Mouse (Mus musculus): ENCODE results near the gene Pstpip1.

Gene Pstpip1

DNA sequence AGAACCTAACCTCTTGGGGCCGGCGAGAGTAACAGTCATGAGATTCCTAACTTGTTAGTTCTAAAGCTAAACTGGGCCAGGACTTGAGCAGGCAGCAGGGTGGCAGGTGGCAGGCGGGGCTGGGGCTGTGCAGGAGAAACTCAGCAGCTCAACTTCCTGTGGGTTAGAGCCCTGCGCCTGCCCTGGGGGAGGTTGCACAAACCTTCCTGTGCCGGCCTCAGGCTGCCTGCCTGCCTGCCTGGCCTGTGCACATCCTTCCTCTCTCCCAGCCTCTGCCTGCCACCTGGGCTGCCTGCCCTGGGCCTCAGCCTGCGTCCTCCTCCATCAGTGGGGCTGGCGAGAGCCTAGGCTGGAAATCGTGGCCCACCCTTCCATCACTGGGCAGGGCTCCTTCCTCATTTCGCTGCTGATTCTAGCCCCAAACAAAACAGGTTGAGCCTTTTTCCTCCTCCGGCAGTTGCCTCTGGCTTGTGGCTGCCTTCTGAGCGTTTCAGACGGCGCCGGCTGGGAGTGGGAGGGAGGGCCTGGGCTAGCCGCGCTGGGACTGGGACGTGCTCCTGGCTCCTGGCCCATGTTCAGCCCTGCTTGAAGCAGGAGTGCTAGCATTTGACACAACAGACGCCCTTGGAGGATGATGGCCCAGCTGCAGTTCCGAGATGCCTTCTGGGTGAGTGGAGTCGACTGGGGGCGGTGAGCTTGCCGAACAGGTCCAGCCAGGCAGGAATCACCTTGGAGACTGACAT lies at the start of gene Pstpip1:
TSS of gene Pstpip1 (plus strand) at position 185 of the 743 bp plus-strand sequence.
- DNase-seq (ENCODE audit: low spot score in 2 of 2): peak; percentile 73 to 77

DNA sequence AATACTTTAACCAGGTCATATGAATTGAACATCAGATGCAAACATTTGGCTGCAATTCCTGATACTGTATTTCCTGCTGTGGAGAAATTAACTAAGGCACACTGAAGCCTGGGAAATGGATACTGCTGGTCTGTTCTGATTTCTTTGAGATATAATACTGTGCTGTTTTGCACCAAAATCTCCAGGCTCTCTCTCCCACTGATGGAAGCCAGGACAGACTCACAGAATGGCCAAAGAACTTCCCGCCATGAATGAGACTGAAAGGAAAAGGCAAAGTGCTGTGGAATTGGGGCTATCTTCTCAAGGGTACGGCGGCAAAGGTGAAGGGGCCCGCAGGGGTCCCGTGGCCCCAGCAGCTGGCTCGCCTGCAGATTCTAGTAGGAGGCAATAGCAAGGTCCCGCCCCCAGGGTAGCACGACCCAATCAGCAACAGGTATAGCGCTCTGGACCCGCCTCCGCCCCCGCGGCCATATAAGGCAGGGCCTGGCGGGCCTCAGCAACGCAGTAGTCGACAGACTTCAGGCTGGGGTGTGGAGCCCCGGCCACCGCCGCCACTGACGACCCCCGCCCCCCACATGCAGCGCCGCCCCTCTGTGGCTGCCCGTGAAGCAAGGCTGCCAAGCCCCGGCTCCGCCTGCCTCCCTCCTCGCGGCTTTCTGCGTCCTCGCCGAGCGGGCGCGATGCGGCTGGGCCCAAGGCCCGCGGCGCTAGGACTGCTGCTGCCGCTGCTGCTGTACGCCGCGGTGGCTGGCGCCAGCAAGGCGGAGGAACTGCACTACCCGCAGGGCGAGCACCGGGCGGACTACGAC lies 48.2 kb upstream of the Pstpip1 start, which contains the start of gene Rcn2:
TSS of gene Rcn2 (plus strand) at position 474 of the 809 bp plus-strand sequence.
- DNase-seq (ENCODE audit: low spot score in 2 of 2): peak; percentile 91 to 95

DNA sequence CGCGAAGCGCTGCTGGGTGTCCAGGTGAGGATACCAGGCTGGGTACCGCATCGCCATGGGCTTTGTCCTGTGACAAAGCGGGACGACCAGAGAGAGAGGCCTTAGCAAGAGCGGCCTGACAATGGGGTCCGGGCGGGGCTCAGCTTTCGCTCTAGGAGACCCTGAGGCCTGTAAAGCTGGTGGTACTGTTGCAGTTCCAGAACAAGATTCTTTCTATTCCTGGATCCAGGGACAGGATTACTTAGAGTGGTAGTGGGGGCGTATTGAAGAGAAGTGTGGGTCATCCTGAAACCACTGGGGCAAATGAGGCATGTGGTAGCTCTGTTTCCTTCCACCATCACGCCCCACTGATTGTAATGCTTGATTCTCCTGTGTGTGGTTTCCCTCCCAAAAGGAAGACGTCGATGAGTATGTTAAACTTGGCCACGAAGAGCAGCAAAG lies 47.6 kb upstream of the Pstpip1 start:
- DNase-seq (ENCODE audit: low spot score in 2 of 2): no peak

DNA sequence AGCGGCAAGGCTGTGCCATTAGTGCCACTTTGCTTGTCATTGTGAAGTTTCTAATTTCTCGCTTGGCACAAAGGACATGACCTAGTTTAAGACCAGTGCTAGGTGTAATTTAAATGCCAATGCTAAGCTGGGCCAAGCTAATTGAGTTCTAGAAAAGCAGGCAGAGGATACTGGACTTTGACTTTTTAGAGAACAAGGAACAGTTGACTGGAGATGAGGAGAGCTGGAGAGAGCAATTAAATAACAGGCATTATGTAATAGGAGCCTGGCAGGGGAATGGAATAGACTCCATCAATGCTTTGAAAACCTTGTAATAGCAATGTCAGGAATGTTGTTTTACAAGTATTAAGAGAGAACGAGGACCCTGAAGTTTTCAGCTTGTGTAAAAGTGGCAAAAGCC lies 36.0 kb upstream of the Pstpip1 start:
- DNase-seq (ENCODE audit: low spot score in 2 of 2): no peak

DNA sequence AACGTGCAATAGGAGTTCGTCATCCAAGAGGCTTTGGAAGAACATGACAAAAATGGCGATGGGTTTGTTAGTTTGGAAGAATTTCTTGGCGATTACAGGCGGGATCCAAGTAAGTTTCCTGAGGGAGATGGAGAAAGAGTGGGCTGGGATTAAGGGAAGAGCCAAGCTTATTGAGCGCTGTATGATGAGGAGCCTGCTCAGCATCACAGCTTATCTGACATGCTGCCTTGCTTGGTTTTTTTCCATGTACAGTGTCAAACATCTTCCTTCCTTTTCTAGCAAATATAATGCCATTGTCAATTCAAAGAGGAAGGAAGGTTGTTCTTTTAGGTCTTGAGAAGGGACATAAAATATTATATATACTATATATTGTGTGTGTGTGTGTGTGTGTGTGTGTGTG lies 33.6 kb upstream of the Pstpip1 start:
- DNase-seq (ENCODE audit: low spot score in 2 of 2): no peak

DNA sequence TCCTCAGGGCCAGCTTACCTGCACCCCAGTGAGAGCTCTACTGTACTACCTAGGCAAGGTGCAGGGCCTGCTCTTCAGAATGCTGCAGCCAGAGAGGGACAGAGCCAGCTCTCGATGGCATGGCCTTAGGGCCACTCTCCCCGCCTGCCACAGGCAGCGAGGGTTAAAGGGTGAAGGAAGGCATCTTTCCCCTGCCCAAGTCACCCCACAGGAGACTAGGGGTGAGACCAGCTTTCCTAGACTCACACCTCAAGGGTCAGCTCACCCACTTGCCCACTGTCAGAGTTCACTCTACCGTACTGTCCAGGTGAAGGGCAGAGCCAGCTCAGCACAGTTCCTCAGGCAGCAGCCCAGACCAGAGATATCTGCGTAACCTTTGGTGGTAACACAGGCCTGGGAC lies 27.4 kb upstream of the Pstpip1 start:
- no peak for DNase-seq (ENCODE audit: low spot score in 2 of 2)

DNA sequence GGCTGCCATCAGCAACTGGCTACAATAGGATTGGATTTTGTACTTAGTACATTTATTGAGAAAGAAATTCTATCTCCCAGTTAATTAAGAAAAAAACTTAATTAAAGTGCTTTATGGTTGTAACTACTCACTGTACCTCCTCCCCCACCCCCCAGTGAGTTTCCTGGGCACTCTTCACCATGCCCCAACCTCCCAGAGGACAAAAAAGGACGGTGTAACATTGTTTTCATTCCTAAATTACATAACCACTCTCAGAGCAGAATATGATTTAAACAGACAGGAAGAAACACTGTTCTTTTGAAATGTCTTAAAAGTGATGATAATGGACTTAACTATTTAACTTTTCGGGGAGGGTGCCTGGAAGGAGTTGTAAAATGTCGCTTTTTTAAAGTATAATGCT lies 24.8 kb upstream of the Pstpip1 start:
- DNase-seq (ENCODE audit: low spot score in 2 of 2): no peak

DNA sequence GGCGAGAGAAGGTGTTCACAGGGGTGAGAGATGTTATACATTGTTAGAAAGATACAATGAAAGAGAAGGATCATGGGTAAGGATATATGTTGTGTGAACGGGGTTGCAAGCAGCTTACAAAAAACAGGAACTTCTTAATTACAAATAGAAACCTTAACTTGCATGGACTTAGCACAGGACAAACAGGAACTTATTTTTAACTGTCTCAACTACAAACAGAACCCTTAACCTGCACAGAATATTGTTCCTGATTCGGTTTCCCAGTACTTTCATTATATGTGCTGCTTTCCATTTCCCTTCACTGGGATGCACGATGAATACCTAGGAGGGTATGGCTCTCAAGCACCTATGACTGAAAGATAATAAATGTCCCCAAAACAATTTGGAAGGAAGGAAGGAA lies 21.8 kb upstream of the Pstpip1 start:
- DNase-seq (ENCODE audit: low spot score in 2 of 2): no peak

DNA sequence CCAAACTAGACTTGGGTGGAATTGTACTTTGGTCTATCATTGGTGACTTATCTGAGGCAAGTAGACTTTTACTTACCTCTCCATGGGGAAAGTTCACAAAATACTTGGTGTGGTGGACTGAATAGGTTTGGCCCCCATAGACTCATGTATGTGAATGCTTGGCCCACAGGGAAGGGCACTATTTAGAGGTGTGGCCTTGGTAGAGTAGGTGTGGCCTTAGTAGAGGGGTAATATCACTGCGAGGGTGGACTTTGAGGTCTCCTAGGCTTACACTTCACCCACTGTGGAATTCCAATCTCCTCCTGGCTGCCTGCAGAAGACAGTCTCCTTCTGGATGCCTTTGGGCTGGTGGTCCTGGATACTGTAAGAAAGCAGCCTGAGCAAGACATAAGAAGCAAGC lies 21.1 kb upstream of the Pstpip1 start:
- no peak for DNase-seq (ENCODE audit: low spot score in 2 of 2)

DNA sequence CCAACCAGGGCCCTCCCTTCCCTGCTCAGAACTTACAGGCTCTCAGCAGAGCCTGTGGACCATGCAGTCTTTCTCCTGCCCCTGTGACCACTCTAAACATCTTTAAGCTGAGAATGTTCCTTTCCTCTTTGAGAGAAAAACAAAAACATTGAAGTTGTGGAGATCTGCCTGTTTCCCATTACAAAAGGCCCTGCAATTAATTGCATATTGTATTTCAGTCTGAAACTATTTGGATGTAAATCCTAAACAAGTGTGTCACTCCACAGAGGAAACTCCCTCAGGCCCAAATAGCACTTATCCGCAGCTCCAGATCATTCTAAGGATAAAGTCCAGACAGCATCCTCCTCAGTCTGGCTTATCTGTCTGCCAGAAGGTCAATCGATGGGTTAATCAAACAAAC lies 16.9 kb upstream of the Pstpip1 start:
- no peak for DNase-seq (ENCODE audit: low spot score in 2 of 2)

DNA sequence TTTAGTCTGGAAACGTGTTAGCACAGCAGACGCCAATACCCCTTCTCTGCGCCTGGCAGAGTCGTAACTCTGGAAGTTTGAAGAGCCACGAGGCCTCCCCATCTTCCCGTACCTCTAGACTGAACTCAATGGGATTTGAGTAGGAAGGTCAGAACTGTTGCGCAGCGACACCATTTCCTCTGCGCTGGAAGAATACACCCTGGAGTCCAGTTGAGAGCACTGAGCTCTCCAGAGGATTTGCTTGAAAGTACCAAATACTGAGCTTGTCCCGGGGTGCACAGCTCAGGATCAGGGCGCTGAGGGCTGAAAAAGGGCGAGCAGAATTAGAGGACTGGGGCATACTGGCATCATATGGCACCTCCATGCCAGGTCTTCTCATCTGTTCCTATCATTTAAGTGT lies 14.9 kb upstream of the Pstpip1 start:
- DNase-seq (ENCODE audit: low spot score in 2 of 2): no peak

DNA sequence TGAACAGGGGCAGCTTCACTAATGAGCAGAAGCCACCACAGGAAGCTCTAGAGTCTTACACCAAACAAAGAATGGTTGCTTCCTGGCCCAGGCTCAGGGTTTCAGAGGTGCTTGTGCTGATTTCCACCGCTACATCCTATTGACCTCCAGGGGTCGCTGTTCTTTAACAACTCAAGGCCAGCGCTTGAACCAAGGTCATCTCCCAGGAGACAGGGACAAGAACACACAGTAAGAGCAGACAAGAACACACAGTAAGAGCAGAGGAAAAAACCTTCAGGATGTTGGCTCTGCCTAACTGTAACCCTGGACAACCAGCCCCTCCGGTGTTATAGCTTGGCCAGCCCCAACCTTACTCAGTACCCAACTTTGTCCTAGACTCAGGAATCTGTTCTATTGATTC lies 14.5 kb upstream of the Pstpip1 start:
- DNase-seq (ENCODE audit: low spot score in 2 of 2): peak; percentile 75 to 77

DNA sequence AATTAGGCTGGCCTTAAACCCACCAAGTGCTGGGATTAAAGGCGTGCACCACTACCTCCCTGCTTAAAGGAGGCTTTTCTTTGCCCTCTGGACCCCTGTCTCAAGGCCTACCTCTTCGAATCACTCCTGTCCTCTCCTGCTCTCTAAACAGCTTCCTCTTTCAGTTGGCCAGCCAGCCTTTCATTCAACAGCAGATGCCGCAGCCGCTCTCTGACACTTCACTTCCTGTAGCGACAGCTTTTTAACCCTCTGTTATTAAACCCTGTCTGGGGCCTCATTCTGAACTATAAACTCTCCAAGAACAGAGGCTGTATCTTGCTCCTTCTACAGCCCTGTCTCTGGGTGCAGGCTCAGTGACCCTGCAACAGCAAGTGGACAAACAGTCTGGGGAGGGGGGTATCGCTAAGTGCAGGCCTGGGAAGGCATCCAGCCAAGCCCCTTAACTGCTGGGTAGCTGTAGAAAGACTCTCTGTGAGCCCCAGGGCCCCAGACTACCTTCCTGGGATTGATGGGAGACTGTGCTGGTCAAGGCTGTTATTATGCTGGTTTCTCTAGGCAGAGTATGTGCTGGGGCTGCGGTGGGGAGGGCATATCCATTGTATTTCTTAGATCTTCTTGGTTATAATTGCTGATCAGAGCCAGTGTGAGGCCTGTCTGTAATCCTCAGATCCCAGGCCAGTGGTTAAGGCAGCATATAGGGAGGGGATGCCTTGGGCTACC lies 13.7 kb upstream of the Pstpip1 start:
- DNase-seq (ENCODE audit: low spot score in 2 of 2): peak; percentile 70 to 73

DNA sequence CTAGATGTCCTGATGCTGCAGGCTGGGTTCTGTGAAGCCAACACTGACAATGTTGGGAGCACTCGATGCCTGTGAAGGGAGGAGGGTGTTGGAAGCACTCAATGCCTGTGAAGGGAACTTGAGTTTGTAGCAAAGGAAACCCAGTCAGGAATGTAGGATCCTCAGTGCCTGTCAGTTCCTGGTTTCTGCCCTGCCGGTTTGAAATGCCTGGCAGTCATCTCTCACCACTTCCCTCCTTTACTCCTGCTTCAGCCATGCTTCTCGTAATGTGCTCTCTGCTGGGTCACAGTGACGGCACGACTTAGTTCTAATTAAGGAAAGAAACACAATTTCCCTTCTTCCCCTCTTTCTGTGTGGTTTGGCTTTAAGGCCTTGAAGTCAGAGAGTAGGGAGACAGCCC lies 10.2 kb upstream of the Pstpip1 start:
- DNase-seq (ENCODE audit: low spot score in 2 of 2): no peak

DNA sequence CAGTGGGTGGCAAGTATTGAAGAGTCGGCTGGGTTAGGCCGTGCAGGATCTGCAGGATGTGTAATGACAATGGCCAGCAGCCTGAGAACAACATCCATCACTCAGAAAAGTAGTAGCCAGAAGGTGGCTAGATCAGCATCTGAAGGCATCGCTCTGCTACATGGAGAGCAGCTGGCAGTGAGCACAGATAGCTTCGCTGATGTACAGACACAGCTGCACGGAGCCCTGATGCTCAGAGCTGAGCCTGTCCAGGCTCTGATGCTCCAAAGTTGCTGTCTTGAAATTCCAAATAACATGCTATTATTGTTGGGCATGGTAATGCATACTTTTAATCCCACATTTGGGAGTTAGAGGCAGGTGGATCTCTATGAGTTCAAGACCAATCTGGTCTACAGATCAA lies 3.2 kb upstream of the Pstpip1 start:
- DNase-seq (ENCODE audit: low spot score in 2 of 2): no peak

DNA sequence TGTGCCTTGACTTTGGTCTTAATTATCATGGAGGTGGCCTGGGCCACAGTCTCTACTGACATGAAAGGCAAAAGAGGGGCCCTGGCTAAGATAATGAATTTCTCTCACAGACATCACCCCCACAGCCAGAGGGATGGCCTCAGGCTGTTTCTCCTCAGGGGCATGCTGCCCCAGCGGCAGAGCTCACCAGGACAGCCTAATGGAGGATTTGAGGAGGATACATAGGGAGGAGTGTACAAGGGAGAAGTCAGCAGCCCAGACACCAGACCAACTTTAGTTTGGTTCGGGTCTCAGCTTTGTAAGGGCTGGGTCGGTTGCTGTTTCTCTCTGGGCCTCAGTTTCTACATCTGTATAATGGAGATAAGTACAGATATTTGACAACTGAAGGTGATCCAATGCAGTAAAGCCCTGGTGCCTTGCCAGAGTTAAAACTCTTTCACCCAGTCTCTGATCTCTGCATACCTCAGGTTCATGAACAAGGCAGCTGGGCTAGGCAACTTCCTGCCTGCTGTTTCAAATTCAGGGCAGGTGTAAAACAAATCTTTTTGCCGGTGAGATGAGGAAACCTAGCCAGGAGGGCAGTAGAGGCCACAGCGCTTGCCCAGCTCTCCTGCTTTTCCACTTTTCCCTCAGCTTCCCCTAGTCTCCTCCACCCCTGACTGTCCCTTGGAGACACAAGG lies 924 bp downstream of the Pstpip1 start:
- DNase-seq (ENCODE audit: low spot score in 2 of 2): no peak

DNA sequence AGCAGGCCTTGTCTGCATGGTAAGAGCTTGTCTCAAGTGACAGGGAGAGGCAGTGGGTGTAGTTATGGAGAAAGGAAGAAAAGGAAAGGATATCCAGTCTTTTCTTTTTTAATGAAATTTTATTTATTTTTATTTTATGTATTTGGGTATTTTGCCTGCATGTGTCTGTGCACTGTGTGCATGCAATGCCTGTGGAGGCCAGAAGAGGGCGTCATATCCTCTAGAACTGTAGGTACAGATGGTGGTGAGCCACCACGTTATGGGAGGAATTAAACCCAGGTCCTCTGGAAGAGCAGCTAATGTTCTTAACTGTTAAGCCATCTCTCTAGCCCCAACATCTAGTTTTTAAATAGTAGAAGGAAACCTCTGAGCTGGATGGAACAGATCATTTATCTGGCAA lies 2.3 kb downstream of the Pstpip1 start:
- peak; percentile 38 to 56 for DNase-seq (ENCODE audit: low spot score in 2 of 2)

DNA sequence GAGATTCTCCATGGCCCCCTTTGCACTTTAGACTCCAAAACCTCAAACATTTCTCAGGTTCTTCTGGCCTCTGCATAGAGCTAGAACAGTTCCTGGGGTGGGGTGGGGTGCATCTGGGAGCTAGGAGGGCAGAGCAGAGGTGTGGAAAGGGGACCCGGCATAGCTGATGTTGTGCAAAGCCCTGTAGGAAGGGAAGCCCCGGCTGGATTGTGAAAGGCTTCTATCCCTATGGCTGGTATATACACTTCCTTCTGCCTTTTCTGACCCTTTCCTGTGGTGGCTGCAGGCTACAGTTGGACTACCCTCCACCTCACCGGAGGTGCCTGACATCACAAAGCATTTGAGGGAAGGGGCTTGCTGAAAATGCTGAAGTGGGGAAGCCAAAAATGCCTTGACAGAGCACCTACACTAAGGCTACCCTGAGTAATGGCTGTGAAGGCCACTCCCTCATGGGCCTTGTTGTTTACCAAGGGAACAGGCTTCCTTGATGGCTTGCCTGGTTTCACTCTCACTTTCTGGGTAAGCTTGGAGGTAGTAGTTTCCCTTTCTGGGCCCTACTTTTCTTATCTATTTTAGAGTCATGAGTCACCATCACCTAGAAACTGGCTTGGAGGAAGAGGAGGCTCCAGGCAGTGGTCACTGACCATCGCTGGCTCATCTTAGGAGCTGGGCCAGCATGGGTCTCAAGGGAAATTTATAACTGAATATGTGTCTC lies 8.0 kb downstream of the Pstpip1 start:
- DNase-seq (ENCODE audit: low spot score in 2 of 2): peak; percentile 40 to 45

DNA sequence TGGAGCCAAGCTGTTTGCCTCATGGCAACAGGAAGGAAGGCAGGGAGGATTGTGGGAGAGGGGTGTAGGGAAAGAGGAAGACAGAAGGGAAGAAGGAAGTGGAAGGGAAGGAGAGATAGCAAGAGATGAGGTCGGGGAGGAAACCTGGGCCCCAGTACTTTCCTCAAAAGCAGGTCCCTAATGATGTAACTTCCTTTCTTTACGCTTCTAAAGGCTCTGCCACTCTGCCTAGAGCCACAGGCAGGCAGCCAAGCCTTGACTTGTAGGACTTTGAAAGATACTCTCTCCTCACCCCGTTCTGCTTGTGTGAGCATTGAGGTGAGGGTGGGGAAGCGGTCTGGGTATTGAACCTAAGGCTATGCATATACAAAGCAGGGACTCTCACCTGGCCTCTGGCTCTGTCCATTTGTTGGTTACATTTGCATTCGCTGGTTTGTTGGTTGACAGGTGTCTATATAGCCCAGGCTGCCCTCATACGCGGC lies 10.3 kb downstream of the Pstpip1 start:
- DNase-seq (ENCODE audit: low spot score in 2 of 2): no peak

DNA sequence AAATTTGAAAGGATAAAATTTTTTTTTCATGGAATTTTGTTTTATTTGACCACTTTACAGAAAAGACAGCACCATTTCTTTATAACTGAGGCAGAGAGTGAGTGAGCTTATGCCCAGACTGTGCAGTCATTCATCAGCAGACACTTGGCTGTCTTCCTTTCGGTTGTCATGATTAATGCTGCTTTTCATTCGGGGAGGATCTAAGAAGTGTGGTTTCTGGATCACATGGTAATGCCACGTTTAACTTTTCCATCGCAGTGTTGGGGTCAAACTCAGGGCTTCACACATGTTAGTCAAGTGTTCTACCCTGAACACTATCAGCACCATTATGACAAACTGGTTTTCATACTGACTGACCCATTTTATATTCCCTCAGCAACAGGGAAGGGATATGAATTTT lies 11.3 kb downstream of the Pstpip1 start:
- DNase-seq (ENCODE audit: low spot score in 2 of 2): no peak

DNA sequence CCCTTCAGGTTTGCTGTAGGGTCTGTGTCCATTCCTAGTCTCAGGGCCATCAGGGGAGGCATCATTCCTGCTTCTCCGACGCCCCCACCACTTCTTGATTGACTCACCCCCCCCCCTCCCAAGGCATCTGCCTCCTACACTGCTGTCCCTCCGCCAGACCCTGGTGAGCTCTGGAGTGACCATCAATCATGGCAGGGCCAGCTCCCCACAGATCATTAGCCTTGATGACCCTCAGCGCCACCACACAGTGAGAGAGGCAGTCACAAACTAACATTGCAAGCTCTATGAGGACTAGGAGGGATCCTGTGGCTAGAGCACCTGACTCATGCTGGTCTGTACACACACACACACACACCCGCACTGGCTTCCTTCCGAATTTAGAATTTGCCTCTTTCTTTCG lies 15.2 kb downstream of the Pstpip1 start:
- DNase-seq (ENCODE audit: low spot score in 2 of 2): no peak
